Mouse (Mus musculus) layer of hippocampus, postnatal 14 days (tissue): ENCODE results near the gene Zfp68. TPM values are rescaled to one million over a fixed set of nuclear protein-coding genes. Genes with fewer than 3 reads are reported as not detected.
"Not testable (repeated sequence)": the region's sequence is repeated elsewhere in the genome, so short reads cannot be mapped to it uniquely, and the experiment has no call there.

Experiments used
- DNase-seq, 2 experiments: peaks; one replicate each; pipeline ENCODE4 v3.0.0; 2021 to 2022; ENCODE audit warnings: low spot score in 2 of 2, mixed read lengths in 1 of 2
- long read RNA-seq, 2 experiments: library from polyadenylated mRNA; stranded (forward); transcript quantifications; one replicate each; pipeline ENCODE4 v2.0.0; 2021
- microRNA-seq, 2 experiments: library from miRNA; unstranded; fragments of <30 nt; microRNA quantifications; one replicate each; pipeline ENCODE4 v1.2.0; 2021
- total RNA-seq, 2 experiments: library from RNA; stranded (reverse); gene quantifications; 2 replicates each; pipeline ENCODE4 v1.2.3; 2021

The Zfp68 gene
- 10 to 100 TPM; 27.0 to 29.5 TPM for total RNA-seq
- long read RNA-seq, experiment 1, full-length matches to known transcripts, result 38 of 42 reads
- long read RNA-seq, experiment 1, partial matches to known transcripts, result 1 of 42 reads
- long read RNA-seq, experiment 1, other reads (novel, unspliced or antisense), result 3 of 42 reads
- long read RNA-seq, experiment 2, full-length matches to known transcripts, result 53 of 61 reads
- long read RNA-seq, experiment 2, partial matches to known transcripts, result 0 of 61 reads
- long read RNA-seq, experiment 2, other reads (novel, unspliced or antisense), result 8 of 61 reads

DNA sequence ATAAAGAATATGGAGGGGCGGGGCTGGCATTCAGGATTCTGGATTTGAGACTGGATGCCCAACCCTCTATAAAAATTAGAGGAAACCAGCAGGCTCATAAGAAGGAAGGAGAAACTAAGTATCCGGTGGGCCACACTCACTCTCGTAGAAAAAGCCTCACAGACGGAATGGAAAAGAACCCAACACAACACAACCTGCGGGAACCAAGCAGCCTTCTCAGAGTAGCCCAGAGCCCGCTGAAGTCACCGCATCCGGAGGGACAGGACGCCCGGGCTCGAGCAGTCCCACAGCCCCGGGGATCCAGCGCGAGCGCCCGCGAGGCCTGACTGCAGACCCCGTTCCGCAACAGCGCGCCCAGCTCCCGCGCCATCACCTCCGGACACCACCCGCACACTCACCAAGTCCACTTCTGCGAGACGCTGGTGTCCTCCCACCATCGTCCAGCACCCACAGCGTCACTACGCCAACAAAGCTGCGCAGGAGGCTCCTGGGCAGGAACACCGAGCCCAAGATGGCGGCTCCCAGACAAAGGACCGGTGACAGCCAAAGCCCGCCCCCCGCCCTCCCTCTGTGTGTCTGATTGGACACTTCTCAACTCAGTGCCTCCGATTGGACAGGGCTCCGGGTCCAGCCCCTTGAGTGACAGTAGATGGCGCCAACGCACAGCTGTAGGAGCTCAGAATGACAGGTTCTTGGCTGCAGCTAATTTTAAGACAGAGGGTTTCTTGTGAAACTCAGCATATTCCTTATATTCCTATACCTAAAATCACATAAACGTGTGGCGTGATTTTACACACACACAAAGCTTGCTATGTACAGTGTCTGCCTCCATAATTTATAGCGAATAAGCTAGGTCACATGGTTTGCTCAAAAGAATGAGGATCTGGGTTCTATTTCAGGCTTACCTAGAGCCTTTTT is at the start of gene Zfp68:
TSS of gene Zfp68 (minus strand) at position 551 of the 918 bp plus-strand sequence.
- peak; percentile 87 to 97 for DNase-seq

DNA sequence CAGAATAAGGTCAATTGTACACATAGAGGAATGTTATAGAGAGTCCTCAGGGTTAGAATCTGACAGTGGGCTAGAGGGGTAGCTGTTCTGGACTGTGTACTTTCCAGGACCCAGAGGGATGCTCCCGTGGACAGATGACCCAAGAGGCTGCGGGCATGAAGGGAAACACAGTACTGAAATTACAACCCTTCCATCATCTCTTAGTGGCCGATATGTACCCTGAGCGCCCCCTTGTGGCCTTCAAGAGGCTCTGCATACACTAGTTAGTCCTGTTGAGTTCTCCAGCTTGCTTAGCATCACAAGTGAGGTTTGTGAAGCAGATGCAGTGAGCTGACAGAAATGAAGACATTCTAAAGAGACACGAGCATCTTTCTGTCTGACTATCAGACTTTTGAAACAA is 39.4 kb upstream of the Zfp68 start:
- DNase-seq, result peak; percentile 13 to 66

DNA sequence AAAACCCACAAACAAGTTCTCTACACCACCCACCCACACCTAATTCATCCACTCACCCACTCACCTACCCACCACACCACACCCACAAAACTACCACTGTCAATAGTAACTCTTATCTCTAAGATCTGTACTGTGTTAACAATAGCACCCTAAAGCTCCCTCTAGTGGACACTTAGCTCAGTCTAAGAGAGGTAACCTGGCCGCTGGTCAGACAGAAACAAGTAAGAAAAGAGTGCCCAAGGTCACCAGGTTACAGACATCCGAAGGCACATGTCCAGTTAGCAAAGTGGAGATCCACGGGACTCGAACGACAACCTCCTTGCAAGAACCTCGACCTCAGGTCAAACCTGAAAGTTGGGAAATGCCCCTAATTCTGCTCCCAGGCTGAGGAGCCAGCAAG is 38.3 kb upstream of the Zfp68 start:
- DNase-seq, result peak; percentile 6 to 66

DNA sequence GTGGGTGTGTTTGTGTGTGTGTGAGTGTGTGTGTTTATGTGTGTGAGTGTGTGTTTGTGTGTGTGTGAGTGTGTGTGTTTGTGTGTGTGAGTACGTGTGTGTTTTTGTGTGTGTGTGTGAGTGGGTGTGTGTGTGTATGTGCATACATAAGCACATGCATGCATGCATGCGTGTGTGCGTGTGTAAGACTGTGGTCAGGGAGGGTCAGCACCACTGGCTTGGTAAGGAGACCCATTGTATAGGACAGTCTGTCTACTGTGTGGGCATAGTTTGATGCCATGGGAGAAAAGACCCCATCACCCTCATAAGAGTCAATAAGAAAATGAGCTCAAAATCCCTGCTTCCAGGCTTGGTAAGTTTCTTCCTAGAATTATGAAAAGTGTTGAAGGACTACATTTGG is 37.8 kb upstream of the Zfp68 start:
- no peak for DNase-seq

DNA sequence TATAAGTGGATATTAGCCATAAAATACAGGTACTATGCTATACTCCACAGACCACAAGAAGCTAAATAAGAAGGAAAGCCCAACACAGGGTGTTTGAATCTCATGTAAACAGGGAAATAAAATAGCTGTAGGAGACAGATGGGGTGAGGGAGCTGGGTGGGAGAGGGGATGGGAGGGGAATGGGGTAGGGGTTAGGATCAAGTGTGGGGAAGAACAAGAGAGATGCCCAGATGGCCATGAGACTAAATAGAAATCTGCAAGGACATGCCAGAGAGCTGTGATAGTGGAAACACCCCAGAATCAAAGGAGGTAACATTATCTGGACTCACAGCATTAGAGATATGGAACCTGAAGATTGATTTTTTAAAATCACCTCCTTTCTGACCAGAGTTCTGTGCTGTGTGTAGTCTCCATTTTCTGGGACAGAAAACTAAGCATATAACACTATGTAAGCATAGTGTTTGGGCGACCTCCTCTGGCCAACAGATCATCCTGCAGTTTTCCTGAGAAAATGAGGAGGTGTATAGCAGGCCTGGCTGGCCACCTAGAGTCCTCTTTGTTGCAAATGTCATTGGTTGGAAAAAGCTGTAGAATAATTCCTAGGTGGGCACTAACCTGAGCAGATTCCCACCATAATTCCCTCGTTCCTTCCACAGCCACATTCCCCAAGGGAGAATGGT is 37.1 kb upstream of the Zfp68 start:
- peak; percentile 34 to 49 for DNase-seq

DNA sequence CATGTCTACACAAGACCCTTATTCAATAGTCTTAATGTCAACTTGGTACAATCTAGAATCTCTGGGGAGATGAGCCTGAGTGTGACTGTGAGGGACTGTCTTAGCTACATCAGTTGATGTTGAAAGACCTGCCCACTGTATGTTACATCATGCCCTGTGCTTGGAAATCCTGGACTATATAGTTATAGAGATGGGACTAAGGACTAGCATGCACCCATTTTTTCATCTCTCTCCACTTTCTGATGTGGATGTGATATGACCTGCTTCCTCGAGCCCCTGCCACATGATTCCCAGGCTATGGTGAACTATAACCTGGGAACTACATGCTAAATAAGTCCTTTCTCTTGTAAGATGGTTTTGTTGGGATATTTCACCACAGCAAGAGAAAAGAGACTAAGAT is 33.4 kb upstream of the Zfp68 start:
- DNase-seq, result no peak

DNA sequence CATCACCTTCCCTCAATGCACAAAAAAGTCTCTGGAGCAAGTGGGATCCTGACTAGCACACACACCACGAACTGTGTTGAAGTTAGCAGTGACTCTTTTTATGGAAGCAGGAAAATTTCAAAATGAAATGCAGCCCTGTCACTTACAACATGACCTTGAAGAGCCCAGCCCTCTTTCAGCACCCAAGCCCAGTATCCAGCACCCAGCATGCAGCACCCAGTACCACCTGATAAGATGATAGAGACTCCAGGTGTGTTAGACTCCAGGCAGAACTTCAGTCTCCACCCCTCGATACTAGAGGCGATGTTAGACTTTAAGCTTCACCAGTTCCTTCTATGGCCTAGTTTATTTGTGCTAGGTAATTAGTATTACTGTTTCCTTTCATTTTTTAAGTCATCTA is 22.2 kb upstream of the Zfp68 start:
- DNase-seq, result no peak

DNA sequence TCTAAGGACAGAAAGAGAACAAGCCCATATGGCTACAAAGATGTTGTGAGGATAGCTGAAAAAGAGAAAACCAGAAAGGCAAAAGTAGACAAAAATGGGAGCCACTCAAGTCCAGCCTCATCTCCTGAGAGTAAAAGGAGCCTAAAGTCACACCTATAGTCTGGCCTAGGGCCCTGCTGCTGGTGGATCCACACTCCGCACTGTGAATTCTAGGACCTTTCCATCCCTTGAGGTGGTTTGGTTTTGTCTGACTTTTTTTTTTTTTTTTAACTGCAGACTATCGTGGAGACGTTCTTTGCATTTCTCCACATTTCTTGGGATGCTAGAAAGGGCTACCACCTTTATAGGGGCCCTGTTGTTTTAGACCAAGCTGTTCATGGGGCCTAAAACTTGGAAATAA is 21.5 kb upstream of the Zfp68 start:
- DNase-seq, result no peak

DNA sequence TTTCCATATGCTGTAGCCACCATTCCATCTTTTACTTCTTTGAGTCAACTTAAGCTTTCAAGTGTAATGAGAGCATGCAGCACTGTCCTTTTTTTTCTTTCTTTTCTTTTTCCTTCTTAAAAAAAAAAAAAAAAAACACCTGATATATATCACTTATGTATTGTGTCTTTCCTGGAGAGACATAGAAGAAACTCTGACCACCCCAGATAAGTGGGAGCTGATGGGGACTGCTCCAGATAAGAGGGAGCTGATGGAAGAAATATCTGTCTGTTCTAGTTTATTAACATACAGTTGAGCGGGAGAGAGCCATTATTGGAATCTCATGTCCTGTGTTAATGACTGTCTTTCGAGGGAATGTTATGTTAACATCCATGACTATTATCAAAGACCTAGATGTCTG is 16.9 kb upstream of the Zfp68 start:
- DNase-seq, result no peak

DNA sequence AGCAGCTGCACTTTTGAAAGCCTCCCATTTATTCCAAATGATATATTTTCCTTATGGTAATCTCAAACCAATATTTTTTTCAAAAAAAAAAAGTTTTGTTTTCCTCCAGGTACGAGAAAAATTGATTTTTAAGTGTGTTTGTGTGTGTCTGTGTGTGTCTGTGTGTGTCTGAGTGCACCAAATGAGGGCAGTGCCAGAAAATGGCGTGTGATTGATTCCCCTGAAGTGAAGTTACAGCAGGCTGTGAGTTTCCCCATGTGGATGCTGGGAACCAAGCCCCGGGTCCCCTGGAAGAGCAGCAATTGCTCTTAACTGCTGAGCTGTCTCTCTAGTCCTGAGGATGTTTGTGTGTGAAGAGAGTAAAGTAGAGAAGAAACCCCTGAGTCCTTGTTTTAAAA is 3.9 kb upstream of the Zfp68 start:
- no peak for DNase-seq

DNA sequence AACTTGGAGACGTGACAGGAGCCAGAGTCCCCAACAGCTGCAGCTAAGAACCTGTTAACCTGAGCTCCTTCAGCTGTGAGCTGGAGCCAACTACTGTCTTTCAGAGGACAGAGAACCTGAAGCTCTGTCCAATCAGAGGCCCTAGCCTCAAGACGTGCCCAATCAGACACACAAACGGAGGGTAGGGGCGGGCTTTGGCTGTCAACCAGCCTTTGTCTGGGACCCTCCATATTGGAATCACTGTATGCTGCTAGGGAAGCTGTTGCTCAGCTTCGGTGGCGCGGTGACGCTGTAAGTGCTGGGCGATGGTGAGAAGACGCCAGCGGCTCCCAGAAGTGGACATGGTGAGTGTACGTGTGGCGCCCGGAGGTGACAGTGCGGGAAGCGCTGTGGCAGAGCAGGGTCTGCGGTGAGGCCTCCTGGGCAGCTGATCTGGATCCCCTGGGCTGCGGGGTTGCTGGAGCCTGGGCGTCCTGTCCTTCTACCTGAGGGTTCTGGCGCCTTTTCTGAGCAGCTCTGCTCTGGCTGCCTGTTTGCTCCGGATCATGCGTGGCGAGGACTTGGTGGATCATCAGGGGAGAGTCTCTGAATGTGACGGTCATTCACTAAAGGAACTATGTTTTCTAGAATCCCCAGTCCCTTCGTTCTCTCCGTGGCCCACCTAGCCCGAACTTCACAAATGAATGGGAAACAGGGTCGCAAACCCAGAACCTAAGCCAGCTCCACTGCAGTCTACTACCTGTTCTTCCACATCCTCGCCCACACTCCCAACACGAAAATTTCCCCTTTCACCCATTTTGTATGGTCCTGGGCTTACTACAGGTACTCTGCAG is 3.3 kb upstream of the Zfp68 start, which contains the start of gene A430033K04Rik:
TSS of gene A430033K04Rik (plus strand) at position 215 of the 833 bp plus-strand sequence.
- peak; percentile 94 to 97 for DNase-seq

DNA sequence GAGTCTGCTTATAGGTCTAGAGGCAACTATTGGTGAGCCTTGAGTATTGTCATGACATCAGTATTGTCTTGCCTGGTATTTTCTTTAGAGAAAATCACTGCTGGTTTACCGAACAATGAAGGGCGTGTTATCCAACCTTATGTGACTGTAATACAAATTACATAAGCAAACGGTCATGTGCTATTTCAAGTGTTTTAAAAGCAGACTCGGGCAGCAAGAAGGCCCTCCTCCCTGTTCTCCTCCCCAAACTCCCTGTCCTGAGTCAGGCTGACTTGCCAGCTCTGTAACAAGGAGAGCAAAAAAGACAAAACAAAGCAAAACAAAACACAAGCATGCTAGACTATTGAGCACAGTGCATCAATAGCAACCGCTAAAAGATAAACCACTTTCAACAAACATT is 1.3 kb upstream of the Zfp68 start:
- no peak for DNase-seq

DNA sequence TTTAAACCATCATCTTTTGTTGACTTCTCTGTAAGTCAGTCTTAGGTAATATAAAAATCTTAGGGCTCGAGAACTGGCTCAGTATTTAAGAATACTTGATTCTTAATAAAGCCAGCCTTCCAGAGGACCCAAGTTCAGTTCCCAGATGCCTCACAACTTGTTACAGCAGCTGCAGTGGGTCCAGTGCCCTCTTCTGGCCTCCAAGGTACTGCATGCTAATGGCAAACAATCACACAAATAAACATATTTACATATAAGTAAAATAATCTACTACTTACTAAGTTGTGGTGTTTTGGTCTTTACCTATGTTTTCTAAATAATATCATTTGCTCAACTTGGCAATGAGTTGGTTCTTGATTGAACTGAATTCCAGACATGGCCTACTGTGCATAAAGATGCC is 1.2 kb downstream of the Zfp68 start:
- no peak for DNase-seq

DNA sequence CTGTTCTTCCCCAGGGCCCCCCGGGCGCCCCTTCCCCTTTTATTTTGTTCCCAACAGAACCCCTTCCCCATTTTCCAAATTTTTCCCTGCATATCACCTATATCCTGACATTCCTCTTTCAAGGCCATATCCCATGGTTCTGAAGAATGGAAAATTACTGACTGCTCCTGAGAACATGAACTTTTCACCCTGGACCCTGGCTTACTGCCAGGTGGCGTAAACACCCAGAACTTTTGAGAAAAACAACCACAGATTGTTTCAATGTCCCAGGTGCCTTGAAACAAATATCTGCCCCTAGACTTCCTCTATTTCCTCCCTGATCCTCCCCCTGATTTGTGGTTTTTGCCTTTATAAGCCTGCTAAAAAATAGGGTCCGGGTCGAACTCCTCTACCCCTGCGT is 32.2 kb downstream of the Zfp68 start:
- DNase-seq, result no peak

DNA sequence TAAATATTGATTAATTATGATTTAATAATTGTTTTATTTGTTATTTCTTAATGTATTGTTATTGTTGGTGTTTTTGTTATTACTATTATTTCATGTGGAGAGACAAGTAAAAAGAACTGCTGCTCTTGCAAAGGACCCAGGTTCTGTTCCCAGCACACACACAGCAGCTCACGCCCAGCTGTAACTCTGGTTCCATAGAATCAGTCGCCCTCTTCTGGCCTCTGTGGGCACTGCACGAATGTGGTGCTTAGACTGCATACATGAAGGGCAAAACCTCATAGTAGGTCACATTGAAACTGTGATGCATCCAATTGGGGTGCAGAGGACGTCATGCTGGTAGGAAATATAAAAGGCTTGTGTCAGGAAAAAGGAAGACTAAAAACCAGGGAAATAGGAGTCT is 47.9 kb downstream of the Zfp68 start:
- DNase-seq, result no peak

DNA sequence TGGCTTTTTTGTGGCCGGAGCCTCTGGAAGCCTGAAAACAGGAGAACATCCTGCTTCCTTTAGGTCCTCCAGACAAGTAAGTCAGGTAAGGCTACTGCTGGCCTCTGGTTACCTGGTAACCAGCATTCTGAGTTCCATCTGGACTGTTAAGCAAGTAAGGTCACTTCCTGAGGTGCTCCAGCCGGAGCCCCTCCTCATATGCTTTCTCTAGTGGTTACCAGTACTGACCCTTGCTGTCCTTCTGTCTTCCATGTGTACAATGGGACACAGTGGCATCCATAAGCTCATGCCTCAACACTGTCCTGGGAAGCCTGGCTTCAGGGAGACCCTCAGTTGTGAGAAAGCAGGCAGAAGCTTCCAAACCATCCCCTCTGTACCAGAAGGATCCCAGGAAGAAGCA is 54.9 kb downstream of the Zfp68 start, which contains the start of gene 1700123K08Rik:
TSS of gene 1700123K08Rik (minus strand) at position 101 of the 400 bp plus-strand sequence.
- not testable (repeated sequence) for DNase-seq

Small RNA genes lying within 50 kb of the gene (microRNA-seq; reads per million reads assigned to microRNA genes)
- gene Gm24082, result 0 reads per million in 2 experiments

Other genes starting within 250 kb of the Zfp68 start
- gene Zfp157, start 178.3 kb downstream of the Zfp68 start, total RNA-seq, result 10 to 100 TPM; 22.7 to 25.8 TPM
- gene 1700123K08Rik, start 55.0 kb downstream of the Zfp68 start, total RNA-seq, result not detected
- 10 to 100 TPM; 12.1 to 13.5 TPM for gene A430033K04Rik, start 3.1 kb upstream of the Zfp68 start, total RNA-seq
- gene Fam20c, start 134.8 kb upstream of the Zfp68 start, total RNA-seq, result 10 to 100 TPM; 38.7 to 40.4 TPM
- gene Gm5294, start 200.3 kb upstream of the Zfp68 start, total RNA-seq, result not detected